In genomic region chr4:128904035-128904800, GRCm38 (mm10) we compare ENCODE assay signal across 10 mouse cellular contexts. TPM values are rescaled to one million over a fixed set of nuclear protein-coding genes. Genes with fewer than 3 reads are reported as not detected.
DNase-seq lines count a peak whose midpoint lies in the region; ATAC-seq lines count a peak whose summit lies in the region.
"Had no signal": no experiment of that assay in that cellular context is flagged by ENCODE, and none has a peak within 500 bp of the region (broad histone marks: within the 10 kb centered on the region; RNA-seq: fewer than 3 reads in every experiment).

No protein-coding gene starts in this region.

- H3K4me1 ChIP-seq in midbrain, embryonic 10.5 days: peaks cover 51% of the 10 kb centered on the region
- H3K4me1 ChIP-seq in midbrain, embryonic 16.5 days (ENCODE audit: control insufficient read depth, insufficient read depth, low read length): peaks cover 9% of the 10 kb centered on the region
- peaks cover 50% of the 10 kb centered on the region for H3K4me1 ChIP-seq in hindbrain, embryonic 13.5 days (replicated peaks)
- H3K4me1 ChIP-seq: liver, embryonic 15.5 days had no signal

- peaks cover 20% of the 10 kb centered on the region for H3K36me3 ChIP-seq in midbrain, embryonic 10.5 days
- peaks cover 2% of the 10 kb centered on the region; the same call in 1 of the 2 replicates for H3K36me3 ChIP-seq in midbrain, embryonic 16.5 days (ENCODE audit: control insufficient read depth, insufficient read depth, low read length)
- H3K36me3 ChIP-seq in hindbrain, embryonic 13.5 days: peaks cover 35% of the 10 kb centered on the region
- H3K36me3 ChIP-seq: liver, embryonic 15.5 days had no signal

- no peak overlapping the region for H3K4me3 ChIP-seq in midbrain, embryonic 10.5 days
- no peak overlapping the region for H3K4me3 ChIP-seq in midbrain, embryonic 16.5 days (ENCODE audit: low read depth, low read length)
- no peak overlapping the region for H3K4me3 ChIP-seq in hindbrain, embryonic 13.5 days
- H3K4me3 ChIP-seq: liver, embryonic 15.5 days had no signal

- 47% methylated on average over 8 of the region's 8 CpGs for WGBS in midbrain, embryonic 10.5 days
- WGBS in midbrain, embryonic 16.5 days: 52% methylated on average over 8 of the region's 8 CpGs
- 51% methylated on average over 8 of the region's 8 CpGs for WGBS in hindbrain, embryonic 13.5 days

- DNase-seq in midbrain, embryonic 10.5 days (ENCODE audit: low spot score): peak; percentile 36
- DNase-seq in cerebellum, postnatal 36 days: peak; percentile 45 to 51
- peak; percentile 62 for DNase-seq in testis, postnatal 10 days (ENCODE audit: low spot score)
- DNase-seq in right cerebral cortex, postnatal 10 days (ENCODE audit: low spot score in 2 of 2): no peak
- DNase-seq in left cerebral cortex, postnatal 4 days: no peak
- DNase-seq: midbrain, embryonic 14.5 days; thymus, postnatal 4 days had no signal

- ATAC-seq in midbrain, embryonic 16.5 days: no peak
- no peak for ATAC-seq in hindbrain, embryonic 13.5 days (ENCODE audit: low FRiP score)

- H3K27ac ChIP-seq in midbrain, embryonic 10.5 days (replicated peaks): peak overlapping the region; percentile 69
- no peak overlapping the region for H3K27ac ChIP-seq in midbrain, embryonic 16.5 days (ENCODE audit: low read length)
- H3K27ac ChIP-seq in hindbrain, embryonic 13.5 days: peak overlapping the region; percentile 25; the same call in 1 of the 2 replicates
- H3K27ac ChIP-seq: liver, embryonic 15.5 days had no signal

- H3K27me3 ChIP-seq in midbrain, embryonic 10.5 days (ENCODE audit: low read depth, poor library complexity, severe bottlenecking): peaks cover 7% of the 10 kb centered on the region; the same call in 1 of the 2 replicates
- H3K27me3 ChIP-seq in midbrain, embryonic 16.5 days (ENCODE audit: control insufficient read depth, insufficient read depth, low read depth, low read length): no peaks in the 10 kb centered on the region; the same call in 1 of the 2 replicates
- H3K27me3 ChIP-seq in hindbrain, embryonic 13.5 days: 0 out of 2 replicates have a peak, but pooled peaks cover 4% of the 10 kb centered on the region

- intact Hi-C loops in left cerebral cortex, postnatal 4 days (cut with DNase I): no loop called here

- no peaks in the 10 kb centered on the region for H3K9me3 ChIP-seq in midbrain, embryonic 10.5 days (replicated peaks)
- no peaks in the 10 kb centered on the region for H3K9me3 ChIP-seq in midbrain, embryonic 16.5 days (replicated peaks; ENCODE audit: control insufficient read depth, low read length, poor library complexity, severe bottlenecking)
- no peaks in the 10 kb centered on the region for H3K9me3 ChIP-seq in hindbrain, embryonic 13.5 days
- H3K9me3 ChIP-seq: liver, embryonic 15.5 days had no signal

- no peak overlapping the region for H3K4me2 ChIP-seq in midbrain, embryonic 16.5 days (ENCODE audit: low read length)
- no peak overlapping the region for H3K4me2 ChIP-seq in hindbrain, embryonic 13.5 days
- H3K4me2 ChIP-seq: liver, embryonic 15.5 days had no signal

- H3K9ac ChIP-seq in midbrain, embryonic 16.5 days (ENCODE audit: low read depth, low read length): no peak overlapping the region
- 0 out of 2 replicates have a peak overlapping the region, but pooled peaks have one; percentile 11 for H3K9ac ChIP-seq in hindbrain, embryonic 13.5 days
- H3K9ac ChIP-seq: liver, embryonic 15.5 days had no signal

RNA-seq across cellular contexts. Expression of gene Trim62, which starts 20.8 kb away (rescaled TPM):
- polyA plus RNA-seq in midbrain, embryonic 10.5 days (2016; fragmentation: Nextera tagmentation; extraction: Ambion mirVana): 7.6 and 10.0 TPM in 2 replicates
- 17.6 and 18.5 TPM in 2 replicates for polyA plus RNA-seq in midbrain, embryonic 16.5 days (2015; fragmentation: Nextera tagmentation; extraction: Ambion mirVana)
- polyA plus RNA-seq in hindbrain, embryonic 13.5 days (2015; fragmentation: Nextera tagmentation; extraction: Ambion mirVana): 19.2 and 20.0 TPM in 2 replicates
- 10 to 100 TPM; 37.5 to 38.4 TPM for total RNA-seq in left cerebral cortex, postnatal 4 days (2021)

RNA-seq across cellular contexts. Expression of gene Azin2, which starts 58.0 kb away (rescaled TPM):
- polyA plus RNA-seq in midbrain, embryonic 10.5 days (2016; fragmentation: Nextera tagmentation; extraction: Ambion mirVana): 11.1 and 14.9 TPM in 2 replicates
- 16.6 and 20.2 TPM in 2 replicates for polyA plus RNA-seq in midbrain, embryonic 16.5 days (2015; fragmentation: Nextera tagmentation; extraction: Ambion mirVana)
- polyA plus RNA-seq in hindbrain, embryonic 13.5 days (2015; fragmentation: Nextera tagmentation; extraction: Ambion mirVana): 18.4 and 19.9 TPM in 2 replicates
- 10 to 100 TPM; 17.8 to 20.0 TPM for total RNA-seq in left cerebral cortex, postnatal 4 days (2021)

Comparison
In these comparisons a context has a peak if more than half of its experiments do, and no peak if none do; other contexts are left out.
1. DNase-seq: peak in midbrain, embryonic 10.5 days (single experiment), cerebellum, postnatal 36 days (2 of 2) and testis, postnatal 10 days (single experiment); none in right cerebral cortex, postnatal 10 days (0 of 2) and left cerebral cortex, postnatal 4 days (single experiment).